Mouse (Mus musculus) C2C12 (cell line): ENCODE data around the gene Asl. TPM values are rescaled to one million over a fixed set of nuclear protein-coding genes. Genes with fewer than 3 reads are reported as not detected.
A peak's percentile ranks its signal among the peaks of the same experiment; 100 is the strongest.

Experiments
- H3K27me3 ChIP-seq: one replicate; pipeline ENCODE4 v1.6.1; 2011; ENCODE audit not compliant: control insufficient read depth, insufficient read depth, insufficient read length
- H3K36me3 ChIP-seq: one replicate; pipeline ENCODE4 v1.6.1; 2011; ENCODE audit not compliant: control insufficient read depth, insufficient read depth
- H3K4me3 ChIP-seq: one replicate; pipeline ENCODE4 v1.5.1; 2011; ENCODE audit warnings: mild to moderate bottlenecking, control low read depth; ENCODE audit not compliant: poor library complexity, insufficient read depth, severe bottlenecking
- H3K79me2 ChIP-seq: one replicate; pipeline ENCODE4 v1.6.1; 2011; ENCODE audit not compliant: control insufficient read depth, insufficient read depth
- H3K79me3 ChIP-seq: one replicate; pipeline ENCODE4 v1.6.1; 2011; ENCODE audit warnings: low read depth, control low read depth
- H3ac ChIP-seq: one replicate; pipeline ENCODE3; 2011; ENCODE audit warnings: low read depth; ENCODE audit not compliant: control insufficient read depth, insufficient read length
- CEBPB ChIP-seq: IDR thresholded peaks from one replicate; pipeline ENCODE4 v1.6.1; 2011; ENCODE audit warnings: low read depth, mild to moderate bottlenecking, control low read depth, moderate library complexity
- CTCF ChIP-seq: IDR thresholded peaks from one replicate; pipeline ENCODE4 v1.5.1; 2011; ENCODE audit not compliant: control insufficient read depth, insufficient read depth, insufficient read length
- FOSL1 ChIP-seq: IDR thresholded peaks from one replicate; pipeline ENCODE4 v1.8.0; 2011; ENCODE audit warnings: mild to moderate bottlenecking, low read length; ENCODE audit not compliant: poor library complexity, insufficient read depth, severe bottlenecking
- MAX ChIP-seq: IDR thresholded peaks from one replicate; pipeline ENCODE4 v1.6.1; 2011; ENCODE audit warnings: mild to moderate bottlenecking, control low read depth
- MYOD1 ChIP-seq: IDR thresholded peaks from one replicate; pipeline ENCODE4 v1.6.1; 2011; ENCODE audit warnings: low read depth; ENCODE audit not compliant: control insufficient read depth, insufficient read length
- MYOG ChIP-seq: IDR thresholded peaks from one replicate; pipeline ENCODE4 v1.6.1; 2011; ENCODE audit not compliant: control insufficient read depth, insufficient read length; ENCODE audit errors: extremely low read depth
- USF1 ChIP-seq: IDR thresholded peaks from one replicate; pipeline ENCODE4 v1.6.1; 2011; ENCODE audit warnings: low read depth, mild to moderate bottlenecking, control low read depth, moderate library complexity
- polyA plus RNA-seq: library from polyadenylated mRNA; unstranded; fragments of >200 nt; fragmentation: generic; extraction: Trizol; gene quantifications from one replicate; pipeline ENCODE4 v1.2.1, GENCODE M21; 2012; ENCODE audit warnings: missing spikeins

The Asl gene
- polyA plus RNA-seq, 1 experiment, result 26.4 TPM

GRCm38 (mm10) chr5:129999097-129999496, 29.9 kb downstream of the Asl start:
- TF ChIP-seq MYOD1 (no peak), CTCF (peak; percentile 70)
- Histone ChIP-seq H3K27me3 (no peaks in the 10 kb centered on the region), H3K79me3 (peaks cover 5% of the 10 kb centered on the region), H3ac (no peak overlapping the region), H3K4me3 (no peak overlapping the region), H3K36me3 (peaks cover 35% of the 10 kb centered on the region), H3K79me2 (no peaks in the 10 kb centered on the region)

- no peak for TF ChIP-seq MYOD1
- no peak for TF ChIP-seq CTCF
- no peak for TF ChIP-seq MYOG
- TF ChIP-seq USF1, result no peak
- no peak for TF ChIP-seq MAX
- TF ChIP-seq CEBPB, result no peak
- TF ChIP-seq FOSL1, result no peak
- H3K4me3 ChIP-seq, result no peak overlapping the region
- H3K36me3 ChIP-seq, result peaks cover 35% of the 10 kb centered on the region
- no peak overlapping the region for H3ac ChIP-seq
- no peaks in the 10 kb centered on the region for H3K79me2 ChIP-seq
- H3K79me3 ChIP-seq, result peaks cover 5% of the 10 kb centered on the region
- H3K27me3 ChIP-seq, result no peaks in the 10 kb centered on the region
Measured at GRCm38 (mm10) chr5:129997700-129998099, 31.3 kb downstream of the Asl start.

GRCm38 (mm10) chr5:129994989-129995388, 34.1 kb downstream of the Asl start:
- no peaks in the 10 kb centered on the region for H3K79me2 ChIP-seq
- no peaks in the 10 kb centered on the region for H3K27me3 ChIP-seq
- TF ChIP-seq MAX (no peak), CEBPB (no peak)

GRCm38 (mm10) chr5:129993374-129993773, 35.7 kb downstream of the Asl start:
- no peaks in the 10 kb centered on the region for H3K79me3 ChIP-seq
- peaks cover 39% of the 10 kb centered on the region for H3K36me3 ChIP-seq
- no peak for TF ChIP-seq MYOG
- TF ChIP-seq USF1, result no peak
- no peak for TF ChIP-seq FOSL1
- TF ChIP-seq CEBPB, result no peak
- no peak for TF ChIP-seq MYOD1
- TF ChIP-seq CTCF, result no peak
- no peak for TF ChIP-seq MAX
- no peaks in the 10 kb centered on the region for H3K79me2 ChIP-seq
- no peak overlapping the region for H3K4me3 ChIP-seq
- no peak overlapping the region for H3ac ChIP-seq
- H3K27me3 ChIP-seq, result no peaks in the 10 kb centered on the region

More at GRCm38 (mm10) chr5:129994989-129995388, 34.1 kb downstream of the Asl start:
- Histone ChIP-seq H3K4me3 (no peak overlapping the region), H3K79me3 (no peaks in the 10 kb centered on the region), H3K36me3 (peaks cover 40% of the 10 kb centered on the region), H3ac (no peak overlapping the region)

- TF ChIP-seq CEBPB (no peak), MAX (no peak), MYOD1 (no peak), USF1 (no peak), CTCF (no peak), FOSL1 (no peak), MYOG (no peak)
- Histone ChIP-seq H3K79me3 (no peaks in the 10 kb centered on the region), H3K36me3 (peaks cover 27% of the 10 kb centered on the region), H3ac (no peak overlapping the region), H3K27me3 (no peaks in the 10 kb centered on the region), H3K4me3 (no peak overlapping the region), H3K79me2 (no peaks in the 10 kb centered on the region)
Measured at GRCm38 (mm10) chr5:129991898-129992297, 37.1 kb downstream of the Asl start.

DNA sequence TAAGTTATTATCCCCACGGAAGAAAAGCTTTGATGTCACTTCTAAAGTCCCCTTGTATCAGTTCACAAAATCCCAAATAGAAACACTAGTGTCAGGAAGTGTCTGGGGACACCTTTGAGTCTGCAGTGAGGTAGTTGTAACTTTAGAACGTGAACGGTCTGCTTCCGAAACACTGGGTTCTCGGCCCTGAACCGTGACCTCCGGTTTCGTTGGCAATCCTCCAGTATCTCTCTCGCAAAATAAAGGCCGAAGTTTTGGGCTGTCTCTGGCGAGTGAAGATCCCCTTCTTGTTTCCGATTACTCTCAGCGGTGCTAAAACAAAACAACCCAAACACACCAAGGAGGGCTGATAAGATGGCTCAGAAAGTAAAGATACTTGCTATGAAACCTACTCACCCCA, 39.7 kb downstream of the Asl start:
- H3K36me3 ChIP-seq, result peaks cover 18% of the 10 kb centered on the region
- H3K27me3 ChIP-seq, result no peaks in the 10 kb centered on the region
- no peak overlapping the region for H3K4me3 ChIP-seq
- no peaks in the 10 kb centered on the region for H3K79me2 ChIP-seq
- no peak overlapping the region for H3ac ChIP-seq
- TF ChIP-seq FOSL1, result no peak
- no peak for TF ChIP-seq CEBPB
- no peaks in the 10 kb centered on the region for H3K79me3 ChIP-seq

- Histone ChIP-seq H3K79me2 (peaks cover 14% of the 10 kb centered on the region), H3ac (no peak overlapping the region), H3K36me3 (peaks cover 15% of the 10 kb centered on the region), H3K27me3 (no peaks in the 10 kb centered on the region), H3K79me3 (peaks cover 12% of the 10 kb centered on the region), H3K4me3 (no peak overlapping the region)
- no peak for TF ChIP-seq MYOG
- TF ChIP-seq FOSL1, result no peak
- TF ChIP-seq CEBPB, result no peak
- TF ChIP-seq CTCF, result no peak
- no peak for TF ChIP-seq MAX
- no peak for TF ChIP-seq USF1
- TF ChIP-seq MYOD1, result no peak
Measured at GRCm38 (mm10) chr5:129980216-129980615, 48.8 kb downstream of the Asl start.
